Mouse (Mus musculus) testis, adult 2 months (tissue): ENCODE measurements around the gene Cbr4. TPM values are rescaled to one million over a fixed set of nuclear protein-coding genes. Genes with fewer than 3 reads are reported as not detected.

Source experiments
- H3K27ac ChIP-seq: fragments of 200-500 bp; 2 replicates; pipeline ENCODE4 v1.5.1; 2012; ENCODE audit warnings: low read depth, low read length; ENCODE audit not compliant: control insufficient read depth, insufficient read depth
- H3K27me3 ChIP-seq: fragments of 200-500 bp; 2 replicates; pipeline ENCODE4 v1.6.1; 2012; ENCODE audit warnings: mild to moderate bottlenecking, low read length, moderate library complexity; ENCODE audit not compliant: control insufficient read depth, insufficient read depth
- H3K36me3 ChIP-seq: fragments of 200-500 bp; 2 replicates; pipeline ENCODE4 v1.6.1; 2012; ENCODE audit warnings: mild to moderate bottlenecking, low read length; ENCODE audit not compliant: control insufficient read depth, insufficient read depth
- H3K4me1 ChIP-seq: fragments of 200-500 bp; 2 replicates; pipeline ENCODE4 v1.6.1; 2012; ENCODE audit warnings: low read length; ENCODE audit not compliant: control insufficient read depth, insufficient read depth
- H3K4me3 ChIP-seq: fragments of 200-500 bp; 2 replicates; pipeline ENCODE4 v1.5.1; 2012; ENCODE audit warnings: low read depth, mild to moderate bottlenecking, low read length, moderate library complexity, mixed read lengths; ENCODE audit not compliant: control insufficient read depth
- CTCF ChIP-seq: fragments of 200-500 bp; IDR thresholded peaks from 2 replicates; pipeline ENCODE4 v1.5.1; 2012; ENCODE audit warnings: low read depth, mild to moderate bottlenecking, inconsistent platforms, low read length, moderate library complexity; ENCODE audit not compliant: control insufficient read depth, insufficient read depth, insufficient replicate concordance
- POLR2A ChIP-seq: fragments of 200-500 bp; IDR thresholded peaks from 2 replicates; pipeline ENCODE4 v1.6.1; 2012; ENCODE audit warnings: low read depth, mild to moderate bottlenecking, inconsistent platforms, low read length, moderate library complexity; ENCODE audit not compliant: control insufficient read depth
- polyA plus RNA-seq: library from polyadenylated mRNA; depleted of rRNA; stranded (reverse); fragments of >200 nt; gene quantifications from 2 replicates; pipeline ENCODE4 v1.2.3, GENCODE M21; 2012

The Cbr4 gene
- polyA plus RNA-seq, 1 experiment, result 15.1 TPM

DNA sequence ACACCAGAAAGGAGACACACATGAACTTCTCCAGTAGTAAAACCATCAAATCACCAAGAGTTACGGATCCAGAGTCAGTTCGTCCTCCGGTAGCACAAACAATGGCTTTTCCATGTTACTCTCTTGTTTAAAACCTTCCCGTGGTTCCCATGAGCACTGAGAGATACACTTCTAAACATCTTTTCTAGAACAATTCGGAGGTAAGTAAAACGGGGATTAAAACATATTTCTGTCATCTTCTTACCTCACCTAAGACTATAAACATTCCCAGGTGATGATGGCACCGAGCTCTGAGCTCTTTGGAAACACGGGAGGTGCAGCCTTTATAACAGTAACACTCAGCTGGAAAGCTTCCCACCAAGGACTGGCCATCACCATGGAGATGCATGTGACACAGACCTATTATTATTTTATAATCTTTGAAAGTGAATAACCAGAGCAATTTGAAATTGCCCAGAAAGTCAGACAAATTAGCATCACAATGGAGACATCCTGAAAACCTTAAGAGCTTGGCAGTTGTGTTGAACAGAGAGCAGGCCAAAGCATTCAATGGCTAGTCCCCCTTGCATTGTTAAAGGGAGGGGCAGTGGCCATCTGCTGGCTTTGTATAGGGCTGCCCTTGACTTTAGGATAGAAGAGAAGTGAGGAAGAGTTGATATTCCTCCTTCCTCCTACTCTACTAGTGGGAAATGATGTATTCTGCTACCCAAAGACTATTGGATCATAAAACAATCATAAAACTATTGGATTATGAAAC lies 29.4 kb downstream of the Cbr4 start:
- Histone ChIP-seq H3K27ac (no peak overlapping the region), H3K4me3 (no peak overlapping the region), H3K36me3 (no peaks in the 10 kb centered on the region)

DNA sequence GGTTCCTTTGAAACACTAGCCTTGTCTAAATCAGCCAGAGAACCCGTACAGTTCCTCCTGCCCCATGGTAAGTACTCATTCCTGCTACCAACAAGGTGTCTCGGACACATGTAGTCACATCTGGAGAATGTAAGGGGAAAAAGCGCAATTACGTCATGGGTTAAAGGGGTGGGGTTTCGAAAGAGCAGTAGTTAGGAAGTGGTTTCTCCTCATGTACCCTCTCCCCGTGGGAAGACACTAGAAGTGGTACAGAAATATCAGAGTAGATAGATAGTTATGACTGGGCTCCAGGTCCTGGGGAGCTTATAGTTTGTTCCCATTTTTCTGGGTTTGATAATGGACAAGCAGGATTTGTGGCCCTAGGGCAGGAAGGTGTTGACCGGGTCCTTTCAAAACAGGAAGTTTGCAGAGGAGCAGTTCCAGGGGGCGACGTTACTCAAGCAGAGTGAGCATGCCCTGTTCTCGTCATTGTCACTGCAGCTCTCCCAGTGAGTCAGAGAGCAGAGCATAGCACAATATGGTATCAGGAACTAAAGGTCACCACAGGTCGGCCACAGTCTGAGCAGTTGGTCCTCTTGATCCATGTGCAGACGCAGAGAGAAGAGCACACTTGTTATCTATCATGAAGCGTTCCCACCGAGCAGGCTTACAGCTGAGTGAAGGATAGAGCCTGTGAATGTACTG lies 30.1 kb downstream of the Cbr4 start:
- Histone ChIP-seq H3K27me3 (no peaks in the 10 kb centered on the region), H3K4me1 (no peaks in the 10 kb centered on the region), H3K36me3 (no peaks in the 10 kb centered on the region), H3K27ac (no peak overlapping the region), H3K4me3 (no peak overlapping the region)
- no peak for TF ChIP-seq POLR2A
- no peak for TF ChIP-seq CTCF

More for the DNA sequence above, 29.4 kb downstream of the Cbr4 start:
- Histone ChIP-seq H3K27me3 (no peaks in the 10 kb centered on the region), H3K4me1 (no peaks in the 10 kb centered on the region)
- TF ChIP-seq POLR2A (no peak), CTCF (no peak)

DNA sequence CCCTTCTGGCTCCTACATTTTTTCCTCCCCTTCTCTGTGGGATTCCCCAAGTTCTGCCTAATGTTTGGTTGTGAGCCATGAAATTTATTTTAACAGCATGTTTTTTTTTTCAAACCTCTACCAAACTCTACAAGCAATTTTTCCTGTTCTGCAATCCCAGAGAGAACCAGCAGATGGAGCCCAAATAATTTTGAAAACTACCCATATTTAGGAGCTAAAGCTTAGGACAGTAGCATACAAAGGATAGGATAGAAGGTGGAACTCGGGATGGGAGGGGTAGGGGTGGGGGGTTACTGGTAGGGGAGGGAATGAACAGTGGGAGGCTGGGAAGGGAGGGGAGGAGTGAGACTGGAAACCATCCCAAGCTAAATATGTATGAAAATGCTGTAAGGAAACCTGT lies 34.6 kb downstream of the Cbr4 start:
- H3K4me3 ChIP-seq, result no peak overlapping the region
- no peaks in the 10 kb centered on the region for H3K36me3 ChIP-seq
- H3K4me1 ChIP-seq, result no peaks in the 10 kb centered on the region
- H3K27ac ChIP-seq, result no peak overlapping the region
- H3K27me3 ChIP-seq, result no peaks in the 10 kb centered on the region
- TF ChIP-seq CTCF, result no peak
- no peak for TF ChIP-seq POLR2A

DNA sequence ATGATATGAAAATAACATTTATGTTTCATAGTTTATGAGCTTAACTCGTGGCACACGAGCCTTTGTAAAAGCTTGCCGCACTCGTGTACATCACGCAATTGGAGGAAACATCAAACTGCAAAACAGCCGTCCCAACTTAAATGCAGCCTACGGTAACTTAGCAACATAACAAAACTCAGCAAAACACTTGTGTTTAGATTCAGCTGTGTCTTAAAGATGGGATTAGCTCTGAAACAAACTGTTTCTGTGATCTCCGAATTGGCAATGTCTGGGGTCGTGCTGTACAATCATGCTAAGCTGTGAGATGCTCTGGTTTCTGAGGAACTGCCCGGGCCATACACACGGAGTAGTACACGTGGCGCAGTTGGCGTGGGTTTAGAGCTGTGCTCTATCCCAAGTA lies 39.5 kb downstream of the Cbr4 start:
- no peak overlapping the region for H3K27ac ChIP-seq
- no peaks in the 10 kb centered on the region for H3K27me3 ChIP-seq
- no peaks in the 10 kb centered on the region for H3K36me3 ChIP-seq
- H3K4me3 ChIP-seq, result no peak overlapping the region
- TF ChIP-seq CTCF, result no peak
- TF ChIP-seq POLR2A, result no peak
- H3K4me1 ChIP-seq, result no peaks in the 10 kb centered on the region

DNA sequence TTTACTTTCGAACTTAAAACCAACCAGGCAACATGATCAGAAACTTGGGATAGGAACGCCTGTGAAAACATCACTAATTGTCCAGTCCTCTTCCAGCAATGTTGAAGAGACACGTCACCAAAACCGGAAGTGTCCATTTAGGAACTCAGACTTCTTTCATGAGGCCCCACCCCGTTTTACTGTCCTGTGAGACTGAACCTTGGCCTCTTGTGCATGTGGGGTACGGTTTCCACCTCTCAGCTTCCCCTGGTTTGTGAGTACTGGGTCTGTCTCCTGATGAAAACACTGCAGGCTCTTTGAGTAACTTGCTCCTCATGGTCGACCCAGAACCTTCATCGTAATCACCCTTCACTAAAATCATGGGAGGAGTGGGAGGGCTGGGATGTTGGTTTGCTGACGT lies 40.7 kb downstream of the Cbr4 start:
- H3K27me3 ChIP-seq, result no peaks in the 10 kb centered on the region
- H3K4me3 ChIP-seq, result no peak overlapping the region
- H3K27ac ChIP-seq, result no peak overlapping the region
- no peaks in the 10 kb centered on the region for H3K4me1 ChIP-seq
- TF ChIP-seq POLR2A, result no peak
- TF ChIP-seq CTCF, result no peak
- H3K36me3 ChIP-seq, result no peaks in the 10 kb centered on the region

DNA sequence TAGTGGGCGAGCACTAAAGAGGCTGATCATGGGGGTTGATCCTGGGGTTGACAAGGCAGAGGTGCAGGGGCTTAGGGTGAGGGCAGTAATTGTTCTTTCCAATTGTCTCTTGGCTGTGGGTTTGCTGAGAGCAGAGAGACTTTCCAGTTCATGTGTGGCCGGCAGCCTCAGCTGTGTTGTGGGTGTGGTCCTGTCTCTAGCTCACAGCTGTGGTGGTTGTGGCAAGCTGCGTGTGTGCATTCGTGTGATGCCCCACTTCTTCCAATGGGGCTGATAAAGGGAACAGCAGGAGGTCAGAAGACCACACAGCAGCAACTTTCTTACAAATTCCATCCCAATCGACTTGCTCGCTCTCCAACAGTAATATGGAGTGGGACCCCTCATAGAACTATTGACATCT lies 41.1 kb downstream of the Cbr4 start:
- Histone ChIP-seq H3K4me3 (no peak overlapping the region), H3K27ac (no peak overlapping the region), H3K27me3 (no peaks in the 10 kb centered on the region), H3K4me1 (no peaks in the 10 kb centered on the region), H3K36me3 (no peaks in the 10 kb centered on the region)
- TF ChIP-seq POLR2A (no peak), CTCF (no peak)

DNA sequence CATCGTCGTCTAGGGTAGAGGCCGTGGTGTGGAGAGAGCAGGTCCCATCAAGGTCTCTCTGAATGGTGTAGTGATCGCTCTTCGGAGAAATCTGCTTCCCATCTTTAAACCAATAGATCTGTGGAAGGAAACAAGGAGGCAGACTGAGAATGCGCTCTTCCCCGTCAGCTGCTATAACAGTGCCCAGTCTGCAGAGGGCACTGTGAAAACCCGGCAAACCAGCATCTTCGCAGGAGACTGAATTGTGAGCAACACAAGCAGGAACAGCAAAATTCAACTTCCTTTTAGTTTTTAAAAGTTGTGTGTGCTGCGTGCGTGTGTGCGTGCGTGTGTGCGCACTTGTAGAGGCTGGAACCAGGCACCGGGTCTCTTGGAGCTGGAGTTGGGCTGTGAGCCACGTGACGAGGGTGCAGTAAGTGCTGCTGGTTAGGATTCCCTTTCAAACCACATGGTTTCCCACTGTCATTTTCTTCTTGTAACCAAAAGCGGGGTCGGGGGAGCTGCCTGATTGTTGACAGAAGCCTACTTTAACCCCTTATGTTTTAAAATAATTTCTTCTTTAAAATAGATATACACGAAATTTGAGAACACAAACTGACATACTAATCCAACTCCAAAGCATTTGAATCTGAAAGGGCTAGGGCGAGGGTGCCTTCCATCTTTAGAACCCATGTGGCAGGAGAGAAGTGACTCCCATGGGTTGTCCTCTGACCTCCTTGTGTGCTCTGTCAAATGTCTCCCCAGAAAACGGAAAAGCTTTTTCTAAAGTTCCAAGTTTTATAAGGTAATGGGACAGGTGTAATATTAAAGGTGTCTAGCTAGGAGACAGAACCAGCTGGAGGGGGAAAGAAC lies 44.6 kb downstream of the Cbr4 start:
- no peaks in the 10 kb centered on the region for H3K27me3 ChIP-seq
- TF ChIP-seq POLR2A (no peak), CTCF (peak; percentile 28; the same call in 1 of the 2 replicates)
- H3K4me1 ChIP-seq, result peaks cover 5% of the 10 kb centered on the region
- no peak overlapping the region for H3K27ac ChIP-seq
- H3K36me3 ChIP-seq, result no peaks in the 10 kb centered on the region
- H3K4me3 ChIP-seq, result no peak overlapping the region

DNA sequence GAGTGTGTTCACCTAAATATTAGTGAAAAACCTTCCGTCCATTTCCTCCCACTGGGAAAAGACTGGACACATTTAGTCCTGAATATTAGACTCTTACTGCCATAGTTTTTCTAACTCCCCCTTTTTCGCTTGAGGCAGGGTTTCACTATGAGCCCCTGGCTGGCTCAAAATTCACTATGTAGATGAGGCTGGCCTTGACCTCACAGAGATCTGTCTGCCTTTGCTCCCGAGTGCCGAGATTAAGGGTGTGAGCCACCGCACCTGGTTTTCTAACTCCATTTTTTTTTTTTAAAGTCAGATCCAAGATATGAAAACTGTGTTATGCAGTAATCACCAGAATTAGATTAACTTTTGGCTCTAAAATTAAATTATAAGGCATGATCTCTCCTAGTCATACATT lies 45.3 kb downstream of the Cbr4 start:
- H3K4me3 ChIP-seq, result no peak overlapping the region
- H3K36me3 ChIP-seq, result no peaks in the 10 kb centered on the region
- TF ChIP-seq POLR2A, result no peak
- TF ChIP-seq CTCF, result no peak
- H3K27me3 ChIP-seq, result no peaks in the 10 kb centered on the region
- H3K27ac ChIP-seq, result no peak overlapping the region
- H3K4me1 ChIP-seq, result peaks cover 5% of the 10 kb centered on the region
